Mouse (Mus musculus) mesoderm, embryonic 11.5 days (tissue): Measurements from ENCODE around the gene Cdc42ep3.

Experiments used
- DNase-seq: peaks from one replicate; pipeline ENCODE4 v3.0.0-alpha.2; 2012; ENCODE audit warnings: low read depth, low spot score

Cdc42ep3 gene

DNA sequence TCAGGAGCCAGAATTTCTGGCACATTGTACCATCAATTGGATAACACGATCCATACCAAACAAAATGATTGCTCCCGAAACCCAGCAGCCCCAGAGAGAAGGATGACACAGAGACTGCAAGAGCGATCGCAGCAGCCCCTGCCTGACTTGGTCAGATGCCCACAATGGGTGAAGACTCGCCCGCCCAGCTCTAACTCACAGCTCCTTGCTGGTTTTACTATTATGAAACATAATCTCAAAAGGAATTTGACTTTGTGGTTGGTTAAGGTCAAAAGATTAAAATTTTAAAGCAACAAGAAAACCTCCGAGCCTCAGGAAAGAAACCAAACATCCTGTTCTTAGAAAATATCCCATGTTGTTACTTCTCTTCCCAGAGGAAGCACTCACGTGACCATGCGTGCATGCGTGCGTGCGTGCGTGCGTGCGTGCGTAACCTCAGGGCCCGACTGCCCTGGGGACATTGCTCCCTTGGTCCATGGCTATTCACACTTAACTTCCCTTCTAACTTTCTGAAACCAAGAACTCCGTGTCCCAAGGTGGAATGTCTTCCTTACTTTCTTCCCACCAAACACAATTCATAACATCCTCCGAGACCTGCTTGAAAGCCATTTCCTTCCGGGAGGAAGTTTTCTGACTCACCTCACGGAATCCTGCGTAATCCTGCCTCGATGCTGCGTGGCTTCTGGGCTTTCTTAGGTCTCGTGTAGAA lies 9.7 kb downstream of the Cdc42ep3 start:
- no peak for DNase-seq

DNA sequence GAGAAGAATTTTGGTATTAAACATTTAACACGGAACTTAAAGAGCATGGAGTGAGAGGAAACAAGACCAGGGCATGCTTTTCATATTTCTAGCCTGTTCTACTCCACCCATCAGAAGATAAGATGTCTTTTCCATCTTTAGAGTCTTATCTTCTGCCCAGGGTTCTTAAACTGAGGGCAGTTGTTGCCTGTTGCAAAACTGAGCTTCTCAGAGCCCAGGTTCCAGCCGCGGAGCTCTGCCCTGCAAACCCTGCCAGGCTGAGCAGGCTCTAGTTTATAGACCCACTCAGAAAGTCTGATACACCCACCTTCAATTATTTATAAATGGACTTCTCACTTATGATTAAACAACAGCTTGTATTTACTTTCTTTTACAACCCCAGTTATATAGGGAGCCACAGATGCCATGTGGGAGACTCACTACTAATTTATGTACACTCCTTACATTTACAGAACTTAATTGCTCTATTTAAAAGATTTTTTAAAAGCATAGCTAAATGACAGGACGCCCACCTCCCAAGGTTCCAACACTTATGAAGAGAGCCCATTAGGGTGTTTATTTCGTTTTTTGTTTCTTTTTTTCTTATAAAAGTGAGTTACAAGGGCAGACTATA lies 11.5 kb downstream of the Cdc42ep3 start:
- no peak for DNase-seq

DNA sequence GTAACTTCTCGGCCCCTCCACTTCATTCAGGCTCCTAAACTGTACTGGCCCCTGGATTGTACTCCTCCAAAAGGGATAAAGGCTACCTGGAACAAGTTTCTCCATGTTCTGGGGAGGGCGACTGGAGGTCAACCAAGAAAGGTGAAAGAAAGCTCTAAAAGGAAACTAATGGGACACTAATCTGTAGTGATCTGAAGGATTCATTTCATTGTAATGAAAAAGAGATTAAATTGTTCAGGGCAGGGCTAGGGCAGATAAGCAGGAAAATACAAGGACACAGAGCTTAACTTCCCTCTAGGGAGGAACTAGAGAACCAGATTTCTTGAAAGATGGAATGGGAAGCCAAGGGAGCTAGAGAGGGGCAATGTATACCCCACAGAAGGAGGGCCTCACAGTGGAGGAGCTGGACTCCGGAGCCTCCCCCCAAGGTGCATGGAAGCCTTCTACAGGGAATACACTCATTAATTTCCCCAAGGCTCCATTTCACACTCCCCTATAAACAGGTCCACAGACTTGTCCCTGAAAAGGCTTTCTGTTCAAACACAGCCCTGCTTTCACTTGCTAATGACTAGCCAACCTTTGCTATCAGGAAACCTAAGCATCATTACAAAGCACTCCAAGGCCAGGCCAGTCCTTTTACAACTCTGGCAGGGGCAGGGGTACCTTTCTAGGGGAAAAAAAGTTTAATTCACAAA lies 12.1 kb downstream of the Cdc42ep3 start:
- DNase-seq = no peak

DNA sequence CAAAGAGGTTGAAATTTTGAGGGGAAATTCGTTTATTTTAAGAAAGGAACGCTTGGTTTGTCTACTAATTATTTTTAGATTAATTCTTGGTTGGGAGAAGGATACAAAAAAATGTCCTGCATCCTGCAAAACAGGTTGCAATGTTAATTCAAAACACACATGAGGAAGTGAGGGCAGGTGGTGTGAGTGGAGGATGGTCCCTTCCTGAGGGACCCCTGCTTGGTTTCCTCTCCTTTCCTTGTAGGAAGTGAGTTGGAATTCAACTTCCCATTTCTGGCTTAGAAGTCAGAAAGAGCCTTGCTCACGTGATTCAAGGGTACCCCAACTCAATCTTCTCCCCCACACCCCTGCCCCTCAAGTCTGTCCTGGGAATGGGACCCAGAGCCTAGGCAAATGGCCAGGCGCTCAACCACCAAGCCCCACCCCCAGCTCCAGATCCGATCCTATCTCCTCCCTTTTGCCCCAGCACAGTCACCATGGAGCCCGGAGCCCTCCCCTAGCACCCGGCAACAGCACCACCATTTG lies 12.9 kb downstream of the Cdc42ep3 start:
- no peak for DNase-seq

DNA sequence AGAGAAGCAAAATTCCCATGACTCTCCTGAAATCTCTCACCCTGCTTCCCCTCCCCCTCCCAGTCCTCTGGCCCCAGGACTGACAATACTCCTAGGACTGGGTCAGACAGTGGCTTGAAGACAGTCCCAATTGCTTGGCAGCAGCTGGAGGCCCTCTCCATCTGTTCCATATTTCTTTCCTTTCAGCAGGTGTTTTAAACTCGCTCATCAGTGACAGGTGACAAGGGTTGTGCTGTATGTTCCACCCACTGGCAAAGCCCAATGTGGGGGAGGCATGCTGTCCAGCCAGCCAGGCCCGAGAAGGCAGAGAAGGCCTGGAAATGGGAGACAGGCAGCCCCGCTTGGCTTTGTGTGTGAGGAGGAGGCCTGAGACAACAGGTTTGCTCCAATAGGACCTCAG lies 17.4 kb downstream of the Cdc42ep3 start:
- no peak for DNase-seq

DNA sequence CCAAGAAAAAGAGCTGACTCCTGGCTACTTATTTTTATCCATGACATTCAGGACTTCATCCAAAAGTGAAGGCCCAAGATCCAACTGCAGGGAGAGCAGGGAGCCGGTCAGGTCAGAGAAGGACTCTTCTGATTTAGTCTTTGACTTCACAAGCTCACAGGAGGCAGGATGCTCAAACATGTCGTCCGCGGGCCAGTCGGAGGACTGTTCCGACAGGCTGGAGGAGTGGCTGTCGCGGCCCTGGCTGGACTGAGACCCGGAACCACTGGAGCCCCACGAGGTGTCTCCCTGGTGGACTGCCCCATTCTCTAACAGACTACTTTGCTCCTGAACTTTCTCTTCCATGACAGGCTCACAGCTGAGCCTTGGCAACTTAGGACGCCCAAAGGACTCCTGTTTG lies 20.2 kb downstream of the Cdc42ep3 start:
- DNase-seq = no peak

DNA sequence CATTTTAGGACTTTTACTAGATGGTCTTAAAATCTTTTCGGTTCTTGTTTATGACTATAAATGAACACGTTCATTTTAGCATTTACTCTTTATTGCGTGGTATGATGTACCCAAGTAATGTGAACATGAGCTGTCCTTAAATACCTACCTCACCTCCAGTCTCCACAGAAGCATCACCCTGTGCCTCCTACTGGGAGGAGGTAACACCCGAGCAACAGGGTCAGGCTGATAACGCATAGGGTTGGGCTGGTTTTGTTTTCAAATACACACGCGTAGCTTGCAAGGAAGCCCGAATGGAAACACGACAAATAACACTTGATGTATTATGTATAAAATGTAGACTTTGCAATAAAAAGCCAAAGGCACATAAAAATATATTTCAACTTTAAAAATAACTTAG lies 21.2 kb downstream of the Cdc42ep3 start:
- no peak for DNase-seq

DNA sequence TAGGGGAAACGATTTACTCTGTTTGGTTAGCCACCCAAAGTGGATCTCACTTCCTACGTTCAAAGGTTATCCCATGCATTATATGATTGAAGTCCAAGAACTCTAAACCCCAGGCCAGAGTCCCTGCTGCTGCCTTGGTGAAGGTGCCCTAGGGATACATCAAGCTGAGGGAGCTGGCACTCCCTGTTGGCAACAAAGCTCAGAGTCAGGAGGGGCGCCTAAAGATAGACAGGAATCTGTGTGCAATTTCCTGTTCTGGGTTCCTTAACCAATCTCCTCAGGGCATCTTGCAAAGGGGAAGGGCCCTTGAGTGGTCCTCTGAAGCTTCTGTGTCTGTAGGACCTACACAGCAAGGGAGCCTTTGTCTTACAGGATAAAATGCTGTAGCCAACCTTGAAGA lies 22.0 kb downstream of the Cdc42ep3 start:
- DNase-seq = no peak

DNA sequence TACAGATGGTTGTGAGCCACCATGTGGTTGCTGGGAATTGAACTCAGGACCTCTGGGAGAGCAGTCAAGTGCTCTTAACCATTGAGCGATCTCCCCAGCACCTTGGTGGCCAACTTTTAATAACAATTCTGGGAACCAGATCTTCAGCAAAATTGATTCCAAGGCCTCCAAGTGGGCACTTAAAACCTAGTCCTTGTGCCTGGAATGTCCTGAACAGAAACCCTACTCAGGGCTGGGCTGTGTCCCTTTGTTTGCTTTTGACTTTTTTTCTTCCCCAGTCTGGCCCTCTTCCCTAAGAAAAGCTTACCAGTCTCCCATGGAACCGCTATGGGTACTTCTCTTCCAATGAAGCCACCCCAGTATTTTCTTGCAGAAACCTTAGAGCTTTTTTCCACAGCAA lies 24.5 kb downstream of the Cdc42ep3 start:
- DNase-seq = no peak

DNA sequence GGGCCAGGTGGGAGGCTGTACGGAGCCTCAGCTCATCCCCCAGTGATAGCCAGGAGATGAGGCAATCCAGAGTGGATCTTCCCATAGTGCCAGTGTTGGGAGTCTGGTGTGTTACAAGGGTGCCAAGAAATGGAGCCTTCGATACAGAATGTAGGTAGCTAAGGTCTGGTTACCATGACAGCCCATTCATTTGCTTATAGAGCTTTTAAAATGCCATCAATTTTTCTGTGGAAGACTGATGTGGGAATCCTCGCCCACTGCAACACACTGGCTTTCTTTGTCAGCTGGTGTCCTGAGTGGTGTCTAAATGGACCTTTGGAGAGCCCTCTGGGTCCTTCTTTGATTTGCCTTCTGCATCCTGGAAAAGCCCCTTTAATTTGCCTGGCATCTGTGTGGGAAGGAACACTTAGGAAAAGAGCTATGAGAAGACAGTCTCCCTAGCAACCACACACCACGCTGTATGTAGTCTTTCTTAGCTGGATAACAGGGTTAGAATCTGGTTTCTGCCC lies 28.0 kb downstream of the Cdc42ep3 start:
- DNase-seq = no peak

DNA sequence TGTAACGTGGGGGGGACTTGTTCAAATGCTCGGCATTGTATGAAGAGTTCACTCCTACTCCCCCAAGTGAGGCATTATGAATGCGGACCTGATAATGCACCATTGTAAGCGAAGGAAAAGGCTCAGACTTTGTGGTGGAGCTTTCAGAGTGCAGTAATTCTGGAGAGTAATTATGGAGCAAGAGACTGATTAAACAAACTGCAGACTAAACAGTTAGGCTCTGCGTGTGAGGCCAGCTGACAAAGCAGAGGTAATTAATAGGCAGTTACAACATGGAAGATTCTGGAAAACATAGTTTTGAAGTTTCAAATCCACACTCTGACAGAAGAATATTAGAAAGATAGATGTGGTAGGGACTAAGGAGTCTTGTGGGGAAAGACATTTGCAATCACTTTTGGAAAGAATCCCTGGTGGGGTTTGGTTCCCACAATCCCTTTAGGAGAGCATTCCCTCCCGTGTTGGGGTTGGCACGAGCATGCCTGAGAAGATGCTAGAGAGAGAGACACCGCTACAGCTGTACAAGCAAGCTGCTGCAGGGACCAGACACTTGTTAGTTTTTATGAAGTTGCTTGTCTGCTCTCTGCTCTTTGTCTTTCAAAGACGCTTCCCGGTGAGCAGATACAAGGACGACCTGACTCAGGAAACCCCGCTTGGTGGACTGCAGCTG lies 37.7 kb downstream of the Cdc42ep3 start:
- DNase-seq = no peak

DNA sequence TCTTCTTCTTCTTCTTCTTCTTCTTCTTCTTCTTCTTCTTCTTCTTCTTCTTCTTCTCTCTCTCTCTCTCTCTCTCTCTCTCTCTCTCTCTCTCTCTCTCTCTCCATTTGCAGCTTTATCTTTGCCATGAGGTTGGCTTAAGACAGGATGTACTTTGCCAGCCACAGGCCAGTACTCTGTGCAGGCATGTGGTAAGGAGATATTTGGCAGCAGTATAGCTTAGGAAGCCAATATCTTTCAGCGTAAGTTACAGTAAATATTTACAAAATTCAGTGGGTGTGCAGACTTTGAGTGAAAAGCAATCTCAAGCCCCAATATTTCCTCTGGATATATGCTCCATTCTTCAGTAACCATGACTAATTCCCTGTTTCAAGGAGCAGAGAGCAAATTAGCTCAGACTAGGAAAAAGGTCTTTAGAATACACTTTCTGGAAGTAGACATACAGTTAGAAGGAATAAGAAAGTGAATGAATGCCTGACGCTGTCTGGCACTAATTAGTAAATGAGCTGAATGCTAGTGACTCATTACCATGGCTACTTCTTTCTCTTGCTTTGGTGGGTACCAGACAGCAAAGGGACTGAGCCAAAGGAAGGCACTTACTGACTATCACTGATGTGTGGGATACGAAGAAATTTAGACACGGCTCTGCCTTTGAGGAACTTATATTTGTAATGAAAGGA lies 39.3 kb downstream of the Cdc42ep3 start:
- no peak for DNase-seq

DNA sequence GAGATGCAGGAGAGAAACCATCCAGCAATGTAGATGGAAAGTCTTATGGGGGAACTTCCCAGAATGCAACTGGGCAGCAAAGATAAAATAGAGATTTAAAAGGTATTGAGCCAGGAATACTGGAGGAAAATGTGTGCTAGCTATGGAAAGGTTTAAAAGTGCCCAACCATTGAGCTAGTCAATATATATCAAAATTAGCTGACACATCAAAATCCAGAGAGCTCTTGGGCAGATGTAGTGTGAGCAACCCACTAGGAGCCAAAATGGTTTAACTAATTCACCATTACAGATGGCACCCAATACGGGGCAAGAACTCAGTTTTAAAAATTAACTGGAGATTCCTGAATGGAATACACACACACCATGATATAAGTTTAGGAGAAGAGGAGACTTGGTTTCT lies 44.4 kb downstream of the Cdc42ep3 start:
- no peak for DNase-seq

DNA sequence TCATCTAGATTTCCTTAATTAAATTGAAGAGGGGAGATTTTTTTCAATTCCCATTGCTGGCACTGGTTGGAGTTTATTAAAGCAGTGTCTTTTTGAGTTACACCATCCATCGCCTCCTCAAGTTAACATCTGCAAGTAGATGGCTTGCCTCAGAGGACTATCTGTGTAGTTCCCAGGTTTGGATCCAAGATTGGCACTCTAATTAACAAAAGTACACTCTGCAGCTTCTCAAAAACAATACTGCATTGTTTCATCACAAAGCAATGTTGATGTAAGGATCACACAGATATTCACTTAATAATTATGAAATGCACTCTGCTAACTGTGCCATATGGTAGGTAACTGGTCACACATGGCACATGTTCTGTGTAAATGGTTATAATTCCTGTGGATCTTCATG lies 45.4 kb downstream of the Cdc42ep3 start:
- DNase-seq = no peak

DNA sequence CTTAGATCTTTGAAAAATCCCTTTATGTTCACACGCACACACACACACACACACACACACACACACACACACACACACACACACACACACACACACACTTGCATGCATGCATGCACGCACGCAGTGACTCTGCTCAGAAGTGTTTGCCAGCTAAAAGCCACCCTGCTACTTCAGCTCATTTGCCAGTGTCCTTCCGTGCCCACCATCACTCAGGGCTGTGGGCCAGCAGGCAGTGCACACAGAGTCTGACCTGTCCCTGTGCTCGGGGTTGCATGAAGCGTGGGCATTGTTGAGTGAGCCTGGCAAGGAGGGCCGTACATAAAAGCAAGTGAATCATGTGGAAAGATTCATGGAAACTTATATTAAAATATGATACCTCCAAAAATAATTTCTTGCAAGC lies 49.2 kb downstream of the Cdc42ep3 start:
- no peak for DNase-seq

DNA sequence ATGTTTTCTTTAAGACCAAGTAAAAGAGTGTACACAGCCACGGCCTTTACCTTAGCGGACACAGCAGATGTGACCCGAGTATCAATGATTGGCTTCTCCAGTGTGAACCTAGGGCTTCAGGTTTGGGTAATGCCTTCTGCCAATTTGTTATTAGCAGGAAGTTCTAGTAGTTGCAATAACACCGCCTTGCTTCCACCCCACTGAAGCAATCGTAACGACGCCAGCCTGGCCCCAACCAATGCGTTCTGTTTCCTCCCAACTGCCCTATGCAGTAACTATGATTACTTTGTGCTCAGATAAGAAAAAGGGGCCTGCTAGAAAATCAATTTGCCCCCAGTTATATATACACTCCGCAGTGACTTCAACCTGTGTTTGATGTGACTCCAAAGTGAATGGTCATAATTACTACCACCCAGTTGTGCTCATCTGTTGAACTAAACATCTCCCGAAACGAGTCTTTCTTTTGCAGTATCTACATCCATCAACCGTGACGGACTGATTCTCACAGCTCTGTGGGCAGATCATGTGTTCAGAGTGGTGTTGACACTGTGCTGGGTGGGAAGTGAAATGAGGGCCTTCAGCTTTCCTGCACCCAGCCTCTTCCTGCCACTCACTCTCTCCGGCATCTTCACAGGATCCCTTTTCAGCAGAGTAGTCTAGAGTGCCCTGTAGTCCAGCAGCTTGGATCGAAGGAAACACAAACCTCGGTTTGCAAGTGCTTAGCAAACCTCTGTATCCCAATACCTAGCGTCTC lies 51.0 kb downstream of the Cdc42ep3 start:
- no peak for DNase-seq

DNA sequence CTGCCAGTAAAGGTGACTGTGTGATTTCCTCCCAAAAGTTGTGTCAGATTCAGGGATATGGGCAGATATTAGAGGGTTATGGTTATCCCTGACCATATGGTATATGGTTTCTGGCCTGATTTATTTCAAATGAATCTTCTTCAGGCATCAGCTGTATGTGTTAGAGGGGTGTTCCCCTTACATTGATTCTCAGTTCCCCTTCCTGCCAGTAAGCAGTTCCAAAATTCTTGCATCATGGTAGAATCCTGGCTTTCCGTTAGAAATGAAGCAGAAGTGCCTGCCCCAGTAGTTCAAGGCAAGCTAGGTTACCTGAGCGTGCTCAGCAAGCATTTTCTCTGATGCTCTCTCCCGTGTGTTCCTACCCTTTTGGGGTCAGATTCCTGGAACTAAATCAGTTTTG lies 51.7 kb downstream of the Cdc42ep3 start:
- no peak for DNase-seq

DNA sequence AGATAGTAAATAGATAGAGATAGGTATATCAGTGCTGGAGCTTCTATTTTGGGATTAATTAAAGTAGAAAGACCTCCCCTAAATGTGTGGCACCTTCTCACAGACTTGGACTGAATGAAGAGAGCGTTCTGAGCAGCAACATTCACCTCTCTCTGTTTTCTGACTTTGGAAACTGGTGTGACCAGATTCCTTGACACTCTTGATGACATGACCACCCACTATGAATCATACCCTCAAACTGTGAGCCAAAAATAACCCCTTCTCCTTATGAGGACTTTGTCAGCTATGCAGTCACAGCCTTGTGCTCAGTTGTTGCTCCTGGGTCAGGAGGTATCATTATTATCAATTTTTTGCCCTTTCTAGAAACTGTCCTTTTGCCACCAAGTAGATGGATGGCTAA lies 55.0 kb downstream of the Cdc42ep3 start:
- no peak for DNase-seq

DNA sequence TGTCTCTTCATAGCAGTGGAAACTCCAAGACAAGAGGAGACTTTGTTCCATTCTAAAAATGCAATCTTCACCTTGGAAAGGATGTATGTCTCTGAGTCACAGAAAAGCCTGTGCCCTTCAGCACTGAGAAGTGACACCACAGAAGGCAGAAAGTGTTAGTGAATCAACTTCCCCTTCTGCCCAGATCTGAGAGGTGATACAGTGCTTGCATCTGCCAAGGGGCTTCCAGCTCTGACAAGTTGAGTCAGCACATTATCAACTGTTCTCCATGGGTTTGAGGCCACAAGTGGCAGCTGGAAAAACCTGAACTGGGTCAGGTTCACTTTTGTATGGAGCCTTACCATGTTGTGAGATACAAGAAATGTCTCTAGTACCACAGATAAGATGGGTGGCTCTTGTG lies 55.9 kb downstream of the Cdc42ep3 start:
- DNase-seq = no peak

DNA sequence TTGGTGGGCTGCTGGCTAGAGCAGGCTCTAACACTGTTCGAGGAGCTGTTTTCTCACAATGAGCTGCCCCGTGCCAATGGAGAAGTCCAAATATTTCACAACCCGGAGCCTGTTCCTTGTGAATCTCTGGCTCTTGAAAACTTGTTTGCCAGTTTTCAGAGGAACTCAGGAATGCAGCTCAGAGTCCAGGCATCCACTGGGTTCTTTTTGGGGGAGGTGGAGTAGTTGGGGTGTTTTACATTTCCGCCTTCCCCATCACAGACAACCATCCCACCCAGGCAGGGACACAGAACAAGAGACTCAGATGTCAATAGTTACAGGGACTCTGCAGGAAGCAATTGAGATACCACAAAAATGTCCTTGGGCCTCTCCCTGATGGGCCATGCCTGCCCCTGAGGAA lies 59.0 kb downstream of the Cdc42ep3 start:
- DNase-seq = no peak

DNA sequence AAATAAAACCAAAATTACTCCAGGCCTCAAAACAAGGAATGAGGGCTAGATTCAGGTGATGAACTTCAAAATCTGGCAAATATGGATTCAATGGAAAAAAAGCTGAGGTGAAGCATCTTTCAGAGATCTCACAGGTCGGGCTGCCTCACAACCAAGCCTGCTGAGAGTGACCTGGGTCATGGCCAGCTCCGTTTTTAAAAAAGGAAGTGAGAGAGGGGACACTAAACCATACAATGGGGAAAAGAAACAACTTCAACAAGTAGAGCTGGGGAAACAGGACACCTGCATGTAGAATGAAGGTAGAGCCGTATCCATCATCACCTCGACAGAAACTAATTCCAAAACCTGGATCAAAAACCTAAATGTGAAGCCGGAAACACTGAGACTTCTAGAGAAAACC lies 63.2 kb downstream of the Cdc42ep3 start:
- DNase-seq = no peak
